ENCODE assay signal across 24 mouse cellular contexts in genomic region chr8:92633199-92633598, GRCm38 (mm10). TPM values are rescaled to one million over a fixed set of nuclear protein-coding genes. Genes with fewer than 3 reads are reported as not detected.
DNase-seq lines count a peak whose midpoint lies in the region; ATAC-seq and TF ChIP-seq lines count a peak whose summit lies in the region.
"Had no signal": no experiment of that assay in that cellular context is flagged by ENCODE, and none has a peak within 500 bp of the region (broad histone marks: within the 10 kb centered on the region; RNA-seq: fewer than 3 reads in every experiment).

No protein-coding gene starts in this region.

- no peaks in the 10 kb centered on the region for H3K4me1 ChIP-seq in MEL (ENCODE audit: control insufficient read depth in 1 of 2, insufficient read depth in 2 of 2, low read length in 2 of 2)
- H3K4me1 ChIP-seq in midbrain, embryonic 11.5 days (ENCODE audit: control insufficient read depth, insufficient read depth, low read length): no peaks in the 10 kb centered on the region
- no peaks in the 10 kb centered on the region for H3K4me1 ChIP-seq in hindbrain, embryonic 14.5 days (replicated peaks; ENCODE audit: control insufficient read depth, insufficient read depth, low read length)
- H3K4me1 ChIP-seq: heart, embryonic 10.5 days; hindbrain, embryonic 13.5 days; intestine, embryonic 15.5 days had no signal

- no peaks in the 10 kb centered on the region for H3K9me3 ChIP-seq in MEL (replicated peaks; ENCODE audit: insufficient read depth, low read length)
- no peaks in the 10 kb centered on the region for H3K9me3 ChIP-seq in midbrain, embryonic 11.5 days (ENCODE audit: control insufficient read depth, low read length)
- H3K9me3 ChIP-seq in hindbrain, embryonic 14.5 days (ENCODE audit: control insufficient read depth, low read length): no peaks in the 10 kb centered on the region
- H3K9me3 ChIP-seq: embryonic facial prominence, embryonic 15.5 days; forebrain, embryonic 15.5 days; heart, embryonic 10.5 days; hindbrain, embryonic 13.5 days; intestine, embryonic 15.5 days had no signal

- H3K79me2 ChIP-seq in MEL (ENCODE audit: control insufficient read depth, insufficient read depth, low read length, poor library complexity): no peaks in the 10 kb centered on the region

- no peak for TF ChIP-seq RAD21 in MEL (IDR thresholded peaks at IDR 0.05; ENCODE audit: low read depth, low read length)

- no peaks in the 10 kb centered on the region for H3K36me3 ChIP-seq in MEL (ENCODE audit: control insufficient read depth in 1 of 2, insufficient read depth in 2 of 2, low read length in 2 of 2)
- H3K36me3 ChIP-seq in midbrain, embryonic 11.5 days (ENCODE audit: control insufficient read depth, insufficient read depth, low read length): no peaks in the 10 kb centered on the region
- H3K36me3 ChIP-seq in hindbrain, embryonic 14.5 days (replicated peaks; ENCODE audit: control insufficient read depth, insufficient read depth): no peaks in the 10 kb centered on the region
- H3K36me3 ChIP-seq: embryonic facial prominence, embryonic 15.5 days; forebrain, embryonic 15.5 days; heart, embryonic 10.5 days; hindbrain, embryonic 13.5 days; intestine, embryonic 15.5 days had no signal

- TF ChIP-seq CTCF in MEL (IDR thresholded peaks at IDR 0.05 in 2 of 3, conservative IDR thresholded peaks at IDR 0.05 in 1 of 3; ENCODE audit: control insufficient read depth in 1 of 3, insufficient read depth in 1 of 3, low read depth in 2 of 3, low read length in 3 of 3, poor library complexity in 1 of 3, severe bottlenecking in 1 of 3): no peak

- TF ChIP-seq EP300 in MEL (IDR thresholded peaks at IDR 0.05; ENCODE audit: low read depth in 1 of 2, low read length in 2 of 2): no peak

- no peak for ATAC-seq in midbrain, embryonic 11.5 days (ENCODE audit: low FRiP score)
- ATAC-seq in hindbrain, embryonic 14.5 days (ENCODE audit: low FRiP score): no peak
- ATAC-seq: forebrain, embryonic 15.5 days; intestine, embryonic 15.5 days; Patski had no signal

- intact Hi-C loops in heart, postnatal 10 days (cut with DNase I): no loop called here

- H3K4me3 ChIP-seq in MEL (ENCODE audit: control insufficient read depth in 1 of 2, insufficient read depth in 1 of 2, low read depth in 2 of 2, low read length in 2 of 2): no peak overlapping the region
- no peak overlapping the region for H3K4me3 ChIP-seq in midbrain, embryonic 11.5 days (ENCODE audit: low read depth, low read length)
- H3K4me3 ChIP-seq in hindbrain, embryonic 14.5 days (replicated peaks; ENCODE audit: low read length): no peak overlapping the region
- H3K4me3 ChIP-seq: embryonic facial prominence, embryonic 15.5 days; erythroblast, embryonic 14.5 days; forebrain, embryonic 15.5 days; heart, embryonic 10.5 days; hindbrain, embryonic 13.5 days; intestine, embryonic 15.5 days had no signal

- H3K27me3 ChIP-seq in MEL (ENCODE audit: control insufficient read depth in 1 of 2, insufficient read depth in 2 of 2, low read length in 2 of 2): no peaks in the 10 kb centered on the region
- no peaks in the 10 kb centered on the region for H3K27me3 ChIP-seq in midbrain, embryonic 11.5 days (ENCODE audit: control insufficient read depth, insufficient read depth, low read length)
- no peaks in the 10 kb centered on the region for H3K27me3 ChIP-seq in hindbrain, embryonic 14.5 days (ENCODE audit: control insufficient read depth, insufficient read depth, low read length)
- H3K27me3 ChIP-seq: embryonic facial prominence, embryonic 15.5 days; forebrain, embryonic 15.5 days; hindbrain, embryonic 13.5 days; intestine, embryonic 15.5 days had no signal

- no peak for TF ChIP-seq POLR2A in MEL (IDR thresholded peaks at IDR 0.05; ENCODE audit: control insufficient read depth in 1 of 2, insufficient read depth in 1 of 2, low read depth in 1 of 2, low read length in 2 of 2, poor library complexity in 1 of 2)

- H3K9ac ChIP-seq in MEL (ENCODE audit: control insufficient read depth, low read depth, low read length, poor library complexity, severe bottlenecking): no peak overlapping the region
- no peak overlapping the region for H3K9ac ChIP-seq in midbrain, embryonic 11.5 days (ENCODE audit: low read length)
- H3K9ac ChIP-seq in hindbrain, embryonic 14.5 days: no peak overlapping the region
- H3K9ac ChIP-seq: embryonic facial prominence, embryonic 15.5 days; forebrain, embryonic 15.5 days; hindbrain, embryonic 13.5 days; intestine, embryonic 15.5 days had no signal

- WGBS in midbrain, embryonic 11.5 days: 92% methylated on average over 5 of the region's 5 CpGs
- 94% methylated on average over 5 of the region's 5 CpGs for WGBS in hindbrain, embryonic 14.5 days

- H3K4me2 ChIP-seq in midbrain, embryonic 11.5 days: no peak overlapping the region
- H3K4me2 ChIP-seq in hindbrain, embryonic 14.5 days (replicated peaks): no peak overlapping the region
- H3K4me2 ChIP-seq: embryonic facial prominence, embryonic 15.5 days; forebrain, embryonic 15.5 days; hindbrain, embryonic 13.5 days; intestine, embryonic 15.5 days had no signal

- H3K27ac ChIP-seq in MEL (ENCODE audit: control insufficient read depth, low read depth, low read length): no peak overlapping the region
- no peak overlapping the region for H3K27ac ChIP-seq in midbrain, embryonic 11.5 days (ENCODE audit: low read depth, low read length)
- H3K27ac ChIP-seq in hindbrain, embryonic 14.5 days: no peak overlapping the region
- H3K27ac ChIP-seq: embryonic facial prominence, embryonic 15.5 days; forebrain, embryonic 15.5 days; heart, embryonic 10.5 days; hindbrain, embryonic 13.5 days; intestine, embryonic 15.5 days had no signal

- peak; percentile 5 for DNase-seq in heart, adult 11 months
- no peak for DNase-seq in heart, postnatal 10 days
- DNase-seq in MEL (ENCODE audit: low read depth, low spot score): peak; percentile 3
- DNase-seq in ZHBTc4 (ENCODE audit: low read depth, low spot score): peak; percentile 39
- DNase-seq in midbrain, embryonic 11.5 days (ENCODE audit: low spot score, missing footprints): no peak
- DNase-seq in adrenal gland, postnatal 25 days: no peak
- DNase-seq in hindbrain, embryonic 14.5 days (ENCODE audit: low spot score): no peak
- DNase-seq: adrenal gland, postnatal 10 days; cerebellum, adult 2 months; cerebellum, postnatal 10 days; embryo, embryonic 11 days; gastrocnemius, postnatal 36 days; heart, adult 18-20 months; heart, postnatal 14 days; kidney, adult 18-20 months had no signal

TF ChIP-seq in MEL, 35 proteins besides CTCF, POLR2A, EP300 and RAD21:
- TF ChIP-seq ZKSCAN1 (IDR thresholded peaks at IDR 0.05; ENCODE audit: low read depth, low read length) (no peak), POLR2AphosphoS5 (IDR thresholded peaks at IDR 0.05; ENCODE audit: borderline replicate concordance, low read depth, low read length) (no peak), TBP (IDR thresholded peaks at IDR 0.05; ENCODE audit: low read depth, low read length) (no peak), MYC (IDR thresholded peaks at IDR 0.05; ENCODE audit: low read depth, low read length) (no peak), USF1 (IDR thresholded peaks at IDR 0.05; ENCODE audit: low read depth, low read length) (no peak), ETS1 (IDR thresholded peaks at IDR 0.05; ENCODE audit: low read depth, low read length) (no peak), HCFC1 (IDR thresholded peaks at IDR 0.05; ENCODE audit: low read depth, low read length) (no peak), GATA1 (IDR thresholded peaks at IDR 0.05; ENCODE audit: low read depth, low read length) (no peak), NRF1 (IDR thresholded peaks at IDR 0.05; ENCODE audit: insufficient read depth, low read depth, low read length, poor library complexity, severe bottlenecking) (no peak), ZNF384 (IDR thresholded peaks at IDR 0.05; ENCODE audit: low read depth, low read length) (no peak), E2F4 (IDR thresholded peaks at IDR 0.05; ENCODE audit: borderline replicate concordance, low read depth, low read length) (no peak), KAT2A (conservative IDR thresholded peaks at IDR 0.05; ENCODE audit: low read depth, low read length) (no peak), MAFK (IDR thresholded peaks at IDR 0.05; ENCODE audit: borderline replicate concordance, low read depth, low read length) (no peak), ZC3H11A (IDR thresholded peaks at IDR 0.05; ENCODE audit: low read depth, low read length) (no peak)

RNA-seq across cellular contexts. Expression of gene Irx6, which starts 40.9 kb away (rescaled TPM):
- total RNA-seq in heart, postnatal 10 days (2021): not detected
- not detected in 2 replicates for total RNA-seq in MEL (2012; rRNA removed)
- polyA plus RNA-seq in MEL (2012; ENCODE audit: insufficient read depth in 1 of 2, insufficient read length in 2 of 2, low read depth in 1 of 2, low replicate concordance in 2 of 2, missing spikeins in 1 of 2): not detected
- polyA plus RNA-seq in midbrain, embryonic 11.5 days (2014; fragmentation: Nextera tagmentation; extraction: Ambion mirVana): 2.3 and 2.6 TPM in 2 replicates
- total RNA-seq in adrenal gland, postnatal 25 days (2021): not detected in 2 replicates
- 0.86 and 2.3 TPM in 2 replicates for polyA plus RNA-seq in hindbrain, embryonic 14.5 days (2014; fragmentation: Nextera tagmentation; extraction: Ambion mirVana)
- total RNA-seq: adrenal gland, postnatal 10 days; gastrocnemius, adult 8-10 months; gastrocnemius, postnatal 36 days; heart, adult 18-20 months; heart, postnatal 14 days; hematopoietic stem cell, adult 5-6 weeks had no signal
- polyA plus RNA-seq: erythroblast, embryonic 14.5 days; forebrain, embryonic 15.5 days; intestine, embryonic 15.5 days; Patski had no signal

Comparison
In these comparisons a context has a peak if more than half of its experiments do, and no peak if none do; other contexts are left out.
1. DNase-seq: peak in heart, adult 11 months (single experiment), MEL (single experiment) and ZHBTc4 (single experiment); none in heart, postnatal 10 days (0 of 2), midbrain, embryonic 11.5 days (single experiment), adrenal gland, postnatal 25 days (single experiment) and hindbrain, embryonic 14.5 days (single experiment).